Mouse (Mus musculus) midbrain, embryonic 12.5 days (tissue): ENCODE measurements around the gene Tmco5. TPM values are rescaled to one million over a fixed set of nuclear protein-coding genes. Genes with fewer than 3 reads are reported as not detected.

Source experiments
- ATAC-seq: fragments of 200-750 bp; cut with Nextera tagmentation; 2 replicates; pipeline ENCODE4 v1.8.0; 2017; ENCODE audit warnings: low read depth, moderate TSS enrichment, moderate library complexity; ENCODE audit not compliant: low FRiP score
- H3K27ac ChIP-seq: fragments of 300-500 bp; sonication (generic); replicated peaks from 2 replicates; pipeline ENCODE4 v1.5.1; 2016; ENCODE audit warnings: mild to moderate bottlenecking
- H3K27me3 ChIP-seq: fragments of 300-500 bp; sonication (generic); 2 replicates; pipeline ENCODE4 v1.6.1; 2016; ENCODE audit warnings: mild to moderate bottlenecking
- H3K36me3 ChIP-seq: fragments of 300-500 bp; sonication (generic); 2 replicates; pipeline ENCODE4 v1.6.1; 2016
- H3K4me1 ChIP-seq: fragments of 300-500 bp; sonication (generic); 2 replicates; pipeline ENCODE4 v1.6.1; 2016
- H3K4me2 ChIP-seq: fragments of 300-500 bp; sonication (generic); replicated peaks from 2 replicates; pipeline ENCODE4 v1.6.1; 2016; ENCODE audit warnings: mild to moderate bottlenecking, moderate library complexity
- H3K4me3 ChIP-seq: fragments of 300-500 bp; sonication (generic); 2 replicates; pipeline ENCODE4 v1.5.1; 2016; ENCODE audit warnings: mild to moderate bottlenecking
- H3K9ac ChIP-seq: fragments of 300-500 bp; sonication (generic); replicated peaks from 2 replicates; pipeline ENCODE4 v1.6.1; 2016; ENCODE audit warnings: mild to moderate bottlenecking, moderate library complexity
- H3K9me3 ChIP-seq: fragments of 300-500 bp; sonication (generic); 2 replicates; pipeline ENCODE4 v1.6.1; 2016; ENCODE audit warnings: mild to moderate bottlenecking
- WGBS: fragments of 180-500 bp; shearing (Covaris S2); methylation state at CpG from one replicate; pipeline ENCODE4 v1.1.7; 2016; 5-methylcytosine and 5-hydroxymethylcytosine counted together
- polyA plus RNA-seq: library from polyadenylated mRNA; unstranded; fragments of >200 nt; fragmentation: Nextera tagmentation; extraction: Ambion mirVana; gene quantifications from 2 replicates; pipeline ENCODE4 v1.2.1, GENCODE M21; 2016

Gene Tmco5
- polyA plus RNA-seq, 1 experiment from 2014 or later = not detected

- ATAC-seq = peak; percentile 78
- Histone ChIP-seq H3K27me3 (peaks cover 22% of the 10 kb centered on the region), H3K4me3 (peak overlapping the region; percentile 39), H3K9ac (peak overlapping the region; percentile 43), H3K4me1 (peaks cover 4% of the 10 kb centered on the region; the same call in 1 of the 2 replicates), H3K27ac (no peak overlapping the region), H3K9me3 (no peaks in the 10 kb centered on the region), H3K4me2 (peak overlapping the region; percentile 67), H3K36me3 (no peaks in the 10 kb centered on the region)
- under 1% methylated on average over 9 of the region's 9 CpGs for WGBS
Measured at GRCm38 (mm10) chr2:116893988-116894363, 15.5 kb downstream of the Tmco5 start.

DNA sequence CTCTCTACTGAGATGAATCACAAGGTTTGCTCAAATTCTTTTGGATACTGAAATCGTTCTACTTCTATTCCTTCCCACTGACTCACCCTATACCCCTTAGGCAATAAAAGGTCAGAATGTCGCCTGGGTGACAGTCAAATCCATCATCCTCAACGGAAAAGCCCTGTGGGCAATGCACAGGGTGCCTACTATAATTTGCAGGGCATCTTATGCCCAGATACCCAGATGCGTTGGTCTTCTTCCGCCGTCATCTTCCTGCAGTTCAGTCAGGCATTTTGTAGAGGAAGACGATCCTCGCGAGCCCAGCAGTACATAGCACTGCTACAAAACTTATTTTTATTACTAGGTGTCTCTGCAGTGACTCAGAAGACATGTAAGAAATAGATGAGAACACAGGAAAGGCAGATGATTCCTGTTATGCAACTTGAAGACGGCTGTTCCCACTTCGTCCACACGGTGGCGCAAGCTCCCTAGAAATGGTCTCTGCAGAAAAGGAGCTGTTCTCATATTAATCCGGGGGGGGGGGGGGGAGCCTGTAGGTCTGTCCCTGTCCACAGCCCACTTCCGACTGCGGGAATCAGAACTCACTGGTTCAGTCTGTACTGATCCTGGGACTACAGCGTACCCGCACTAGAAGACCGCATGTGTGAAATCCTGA is 21.3 kb downstream of the Tmco5 start:
- 19% methylated on average over 19 of the region's 19 CpGs for WGBS
- Histone ChIP-seq H3K4me2 (peak overlapping the region; percentile 56), H3K36me3 (no peaks in the 10 kb centered on the region), H3K27me3 (peaks cover 25% of the 10 kb centered on the region), H3K4me3 (peak overlapping the region; percentile 32), H3K4me1 (peaks cover 6% of the 10 kb centered on the region), H3K9ac (peak overlapping the region; percentile 39), H3K27ac (no peak overlapping the region), H3K9me3 (no peaks in the 10 kb centered on the region)
- ATAC-seq = peak; percentile 72

GRCm38 (mm10) chr2:116900273-116900843 is 21.9 kb downstream of the Tmco5 start:
- ATAC-seq = peak; percentile 55
- H3K4me1 ChIP-seq = peaks cover 6% of the 10 kb centered on the region
- peak overlapping the region; percentile 39 for H3K9ac ChIP-seq
- H3K4me3 ChIP-seq = peak overlapping the region; percentile 32
- peak overlapping the region; percentile 56 for H3K4me2 ChIP-seq
- no peak overlapping the region for H3K27ac ChIP-seq
- 42% methylated on average over 10 of the region's 10 CpGs for WGBS
- H3K9me3 ChIP-seq = no peaks in the 10 kb centered on the region
- H3K27me3 ChIP-seq = peaks cover 20% of the 10 kb centered on the region
- no peaks in the 10 kb centered on the region for H3K36me3 ChIP-seq

DNA sequence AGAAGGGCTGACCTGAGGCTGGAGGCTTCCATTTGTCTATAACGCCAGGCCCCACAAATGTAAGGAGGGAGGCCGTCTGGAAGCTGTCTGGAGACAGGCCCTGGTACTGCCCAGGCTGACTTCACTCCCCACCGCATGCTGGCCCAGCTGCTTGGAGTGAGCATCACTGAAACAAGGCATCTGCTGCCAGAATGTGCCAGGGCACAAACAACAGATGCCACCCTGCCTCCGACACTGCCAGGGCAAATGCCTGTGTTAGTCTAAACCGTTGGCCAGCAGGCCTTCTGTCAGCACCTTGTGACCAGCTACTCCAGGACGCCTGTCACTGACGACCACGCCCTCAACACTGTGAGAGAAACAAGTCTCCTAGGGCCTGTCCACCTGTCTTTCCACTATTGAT is 29.8 kb downstream of the Tmco5 start:
- WGBS = 87% methylated on average over 8 of the region's 8 CpGs
- Histone ChIP-seq H3K36me3 (no peaks in the 10 kb centered on the region), H3K4me2 (no peak overlapping the region), H3K4me3 (no peak overlapping the region), H3K27me3 (peaks cover 9% of the 10 kb centered on the region; the same call in 1 of the 2 replicates), H3K9me3 (no peaks in the 10 kb centered on the region), H3K27ac (no peak overlapping the region), H3K4me1 (0 out of 2 replicates have a peak, but pooled peaks cover 2% of the 10 kb centered on the region), H3K9ac (no peak overlapping the region)
- no peak for ATAC-seq

GRCm38 (mm10) chr2:116912334-116913070 is 34.0 kb downstream of the Tmco5 start:
- Histone ChIP-seq H3K4me3 (no peak overlapping the region), H3K9ac (no peak overlapping the region), H3K4me1 (0 out of 2 replicates have a peak, but pooled peaks cover 1% of the 10 kb centered on the region), H3K4me2 (no peak overlapping the region), H3K27ac (no peak overlapping the region), H3K27me3 (peaks cover 9% of the 10 kb centered on the region; the same call in 1 of the 2 replicates), H3K36me3 (no peaks in the 10 kb centered on the region), H3K9me3 (no peaks in the 10 kb centered on the region)
- WGBS = 76% methylated on average over 7 of the region's 7 CpGs
- no peak for ATAC-seq

GRCm38 (mm10) chr2:116913677-116914405 is 35.4 kb downstream of the Tmco5 start:
- Histone ChIP-seq H3K9me3 (no peaks in the 10 kb centered on the region), H3K4me3 (no peak overlapping the region), H3K27me3 (no peaks in the 10 kb centered on the region), H3K4me2 (no peak overlapping the region), H3K36me3 (no peaks in the 10 kb centered on the region), H3K27ac (no peak overlapping the region), H3K9ac (no peak overlapping the region), H3K4me1 (no peaks in the 10 kb centered on the region)
- ATAC-seq = no peak
- WGBS = 87% methylated on average over 20 of the region's 20 CpGs

DNA sequence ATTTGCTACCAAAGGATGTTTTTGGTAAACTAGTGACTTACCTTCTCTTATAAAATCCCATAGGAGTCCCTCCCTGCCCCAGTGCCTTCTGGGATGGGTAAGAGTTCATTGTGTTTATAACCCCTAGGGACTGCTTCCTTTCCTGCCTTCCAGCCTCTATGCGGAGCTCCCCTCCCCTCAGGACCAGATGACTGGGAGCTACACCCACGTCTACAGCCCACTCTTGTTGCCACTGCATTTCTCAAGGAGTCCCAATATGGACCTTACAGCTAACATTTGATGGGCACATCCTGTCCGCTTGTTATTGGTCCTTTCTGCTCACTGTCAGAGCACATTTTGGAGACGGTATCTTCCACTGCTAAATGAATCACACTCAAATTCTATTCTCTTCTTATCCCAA is 36.1 kb downstream of the Tmco5 start:
- Histone ChIP-seq H3K4me2 (no peak overlapping the region), H3K9me3 (no peaks in the 10 kb centered on the region), H3K36me3 (no peaks in the 10 kb centered on the region), H3K4me1 (no peaks in the 10 kb centered on the region), H3K27ac (no peak overlapping the region), H3K4me3 (no peak overlapping the region), H3K9ac (no peak overlapping the region), H3K27me3 (no peaks in the 10 kb centered on the region)
- 86% methylated on average over 4 of the region's 4 CpGs for WGBS
- ATAC-seq = no peak

DNA sequence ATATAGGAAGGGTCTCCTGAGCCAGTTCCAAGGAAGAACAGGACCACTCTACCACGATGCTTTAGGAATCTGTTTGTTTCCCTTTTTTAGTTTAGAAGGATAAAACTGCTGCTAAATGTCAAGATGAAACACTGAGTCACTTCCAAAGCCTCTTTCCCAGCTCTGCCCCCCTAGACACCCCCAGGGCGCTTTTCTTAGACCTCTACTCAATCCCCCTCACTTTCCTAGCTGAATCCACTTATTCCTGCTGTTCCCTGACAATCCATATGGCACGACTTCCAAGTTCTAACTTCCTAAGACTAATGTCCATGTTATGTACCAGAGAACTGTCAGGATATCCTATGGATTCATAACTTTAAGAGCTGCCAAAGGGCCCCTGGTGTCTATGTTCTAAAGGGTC is 40.1 kb downstream of the Tmco5 start:
- Histone ChIP-seq H3K27ac (no peak overlapping the region), H3K4me1 (no peaks in the 10 kb centered on the region), H3K27me3 (no peaks in the 10 kb centered on the region), H3K9me3 (no peaks in the 10 kb centered on the region), H3K36me3 (no peaks in the 10 kb centered on the region), H3K9ac (no peak overlapping the region), H3K4me3 (no peak overlapping the region), H3K4me2 (no peak overlapping the region)
- 68% methylated on average over 3 of the region's 3 CpGs for WGBS
- no peak for ATAC-seq

DNA sequence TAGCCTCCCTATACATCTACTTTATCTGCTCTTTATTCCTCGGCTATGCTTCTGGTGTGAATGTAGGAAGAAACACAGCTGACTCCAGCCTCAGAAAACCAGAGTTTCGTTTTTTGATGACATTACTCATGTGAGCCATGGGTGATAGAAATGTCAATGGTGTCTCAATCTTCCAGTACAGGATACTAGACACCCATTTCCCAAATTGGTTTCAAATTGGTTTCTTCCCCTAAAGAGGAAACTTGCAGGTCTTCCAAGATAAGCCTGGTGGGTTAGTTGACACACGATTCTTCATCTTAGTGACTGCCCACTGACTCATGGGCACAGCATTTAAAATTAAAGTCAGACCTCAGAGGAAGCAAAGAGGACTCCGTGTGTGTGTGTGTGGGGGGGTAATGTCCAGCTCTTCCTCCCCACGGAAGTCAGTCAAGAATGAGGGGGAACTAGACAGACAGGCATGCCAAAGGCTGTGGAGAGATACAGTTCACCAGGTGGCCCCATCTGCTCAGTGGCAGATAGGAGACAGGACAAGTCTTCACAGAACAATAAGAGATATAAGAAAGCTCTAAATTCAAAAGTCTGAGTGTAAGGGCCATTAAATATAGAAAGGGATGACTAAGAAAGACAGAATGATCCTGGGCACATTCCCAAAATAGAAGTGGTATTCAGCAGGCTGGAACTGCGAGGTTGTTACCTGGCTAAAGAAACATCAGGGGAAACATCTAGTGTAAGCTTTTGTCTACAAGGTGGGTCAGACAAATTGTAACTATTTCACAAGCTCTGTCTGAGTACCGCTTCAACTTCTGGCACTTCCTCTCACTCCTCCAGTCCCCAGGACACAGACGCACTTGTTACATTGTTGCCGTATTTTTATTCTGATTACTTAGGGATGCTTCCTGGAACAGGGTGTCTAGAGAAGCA is 44.3 kb downstream of the Tmco5 start:
- ATAC-seq = no peak
- no peak overlapping the region for H3K9ac ChIP-seq
- no peak overlapping the region for H3K27ac ChIP-seq
- no peaks in the 10 kb centered on the region for H3K36me3 ChIP-seq
- no peaks in the 10 kb centered on the region for H3K4me1 ChIP-seq
- no peaks in the 10 kb centered on the region for H3K9me3 ChIP-seq
- no peak overlapping the region for H3K4me2 ChIP-seq
- H3K27me3 ChIP-seq = no peaks in the 10 kb centered on the region
- WGBS = 83% methylated on average over 9 of the region's 9 CpGs
- H3K4me3 ChIP-seq = no peak overlapping the region

DNA sequence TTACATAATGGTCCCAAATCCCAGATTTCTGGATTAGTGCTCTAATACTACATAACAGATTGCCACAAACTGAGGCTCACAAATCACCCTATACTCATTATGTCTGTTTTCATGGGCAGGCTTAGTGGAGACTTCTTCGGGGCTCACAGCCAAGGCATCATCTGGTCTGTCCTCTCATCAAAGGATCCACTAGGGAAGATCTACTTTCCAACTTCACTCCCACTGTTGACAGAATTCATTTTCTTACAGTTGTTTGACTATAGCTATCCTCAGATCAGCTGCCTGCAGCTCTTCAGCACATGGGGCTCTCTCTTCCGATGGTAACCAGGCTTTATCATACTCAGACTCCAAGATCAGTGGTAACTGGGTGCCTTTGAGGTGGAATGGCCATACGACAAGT is 45.2 kb downstream of the Tmco5 start:
- H3K9me3 ChIP-seq = no peaks in the 10 kb centered on the region
- H3K9ac ChIP-seq = no peak overlapping the region
- ATAC-seq = no peak
- no peaks in the 10 kb centered on the region for H3K27me3 ChIP-seq
- no peak overlapping the region for H3K4me3 ChIP-seq
- H3K27ac ChIP-seq = no peak overlapping the region
- H3K4me1 ChIP-seq = no peaks in the 10 kb centered on the region
- no peaks in the 10 kb centered on the region for H3K36me3 ChIP-seq
- WGBS = 94% methylated on average over 3 of the region's 3 CpGs
- no peak overlapping the region for H3K4me2 ChIP-seq

DNA sequence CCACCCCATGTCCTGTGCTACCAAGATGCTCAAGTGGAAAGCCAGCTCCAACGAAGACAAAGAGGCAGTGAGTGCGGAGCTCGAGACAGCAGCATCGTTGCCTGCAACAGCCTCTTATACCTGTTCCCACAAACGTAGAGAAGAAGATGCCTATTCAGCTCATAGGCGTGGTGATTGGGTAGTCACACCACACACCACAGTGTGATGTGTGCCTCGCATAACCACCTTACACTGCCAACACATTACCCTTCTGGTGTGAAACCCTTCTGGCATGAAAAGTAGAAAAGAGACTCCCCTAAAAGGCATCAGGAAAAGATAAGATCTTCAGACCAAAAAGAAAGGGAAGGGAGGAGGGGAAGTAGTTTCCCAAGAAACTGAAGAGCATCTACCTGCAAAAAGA is 45.8 kb downstream of the Tmco5 start:
- whole genome bisulfite sequencing = 89% methylated on average over 7 of the region's 7 CpGs
- H3K9me3 ChIP-seq = no peaks in the 10 kb centered on the region
- no peak overlapping the region for H3K9ac ChIP-seq
- no peaks in the 10 kb centered on the region for H3K36me3 ChIP-seq
- H3K4me2 ChIP-seq = no peak overlapping the region
- no peaks in the 10 kb centered on the region for H3K27me3 ChIP-seq
- no peak overlapping the region for H3K27ac ChIP-seq
- H3K4me1 ChIP-seq = no peaks in the 10 kb centered on the region
- no peak for ATAC-seq
- no peak overlapping the region for H3K4me3 ChIP-seq
